Mouse (Mus musculus) cerebellum, adult 2 months (tissue): Measurements from ENCODE around the gene H2-Ob.

Source experiments
- CTCF ChIP-seq: fragments of 200-500 bp; IDR thresholded peaks from 2 replicates; pipeline ENCODE4 v1.5.1; 2011; ENCODE audit warnings: low read depth, mild to moderate bottlenecking, control low read depth, low read length, moderate library complexity, borderline replicate concordance; ENCODE audit not compliant: insufficient read depth
- POLR2A ChIP-seq: fragments of 200-500 bp; IDR thresholded peaks from 2 replicates; pipeline ENCODE4 v1.6.1; 2011; ENCODE audit warnings: low read length, control low read depth, borderline replicate concordance; ENCODE audit not compliant: insufficient read depth

DNA sequence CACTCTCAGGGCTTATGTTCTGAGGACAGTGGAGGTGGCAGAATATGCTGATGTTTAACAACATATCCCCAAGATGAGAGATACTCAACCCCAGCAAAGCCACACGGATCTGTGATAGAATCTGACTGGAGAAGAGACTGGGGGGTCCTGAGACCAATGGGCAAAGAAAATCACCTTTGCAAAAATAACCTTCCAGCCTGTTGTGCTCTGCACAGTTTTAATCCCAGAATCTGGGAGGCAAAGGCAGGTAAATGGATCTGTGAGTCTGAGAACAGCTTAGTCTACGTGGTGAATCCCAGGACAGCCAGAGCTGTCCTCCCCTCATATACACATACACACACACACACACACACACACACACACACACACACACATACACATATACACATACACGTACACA lies 10.7 kb downstream of the H2-Ob start:
- TF ChIP-seq POLR2A, result no peak
- TF ChIP-seq CTCF, result no peak
